Comparison of ENCODE assay signal across 8 mouse cellular contexts in genomic region chr13:51208378-51209100, GRCm38 (mm10). TPM values are rescaled to one million over a fixed set of nuclear protein-coding genes. Genes with fewer than 3 reads are reported as not detected.
DNase-seq lines count a peak whose midpoint lies in the region; ATAC-seq lines count a peak whose summit lies in the region.

No protein-coding gene starts in this region.

- 0 out of 2 replicates have a peak, but pooled peaks have one; percentile 67 for ATAC-seq in embryonic facial prominence, embryonic 13.5 days (ENCODE audit: insufficient number of reproducible peaks, insufficient read depth, low FRiP score, low TSS enrichment, low read depth)

- peak; percentile 88 for DNase-seq in heart, adult 11 months
- no peak for DNase-seq in heart, postnatal 25 days (ENCODE audit: low spot score)
- peak; percentile 35 for DNase-seq in hindbrain, embryonic 10.5 days (ENCODE audit: low spot score)
- DNase-seq in left cerebral cortex, postnatal 4 days = peak; percentile 49
- peak; percentile 87 for DNase-seq in retina, postnatal 1 day
- DNase-seq in adipocyte (ENCODE audit: low spot score) = no peak
- DNase-seq in gastrocnemius, postnatal 36 days = no peak

- no peak overlapping the region for H3K4me3 ChIP-seq in embryonic facial prominence, embryonic 13.5 days
- no peak overlapping the region for H3K4me3 ChIP-seq in hindbrain, embryonic 10.5 days

- no peaks in the 10 kb centered on the region for H3K27me3 ChIP-seq in embryonic facial prominence, embryonic 13.5 days
- H3K27me3 ChIP-seq in hindbrain, embryonic 10.5 days (ENCODE audit: insufficient read depth, poor library complexity, severe bottlenecking) = no peaks in the 10 kb centered on the region

- no peaks in the 10 kb centered on the region for H3K9me3 ChIP-seq in embryonic facial prominence, embryonic 13.5 days
- H3K9me3 ChIP-seq in hindbrain, embryonic 10.5 days = no peaks in the 10 kb centered on the region

- no peak overlapping the region for H3K9ac ChIP-seq in embryonic facial prominence, embryonic 13.5 days

- H3K4me2 ChIP-seq in embryonic facial prominence, embryonic 13.5 days = no peak overlapping the region

- no peaks in the 10 kb centered on the region for H3K36me3 ChIP-seq in embryonic facial prominence, embryonic 13.5 days
- no peaks in the 10 kb centered on the region for H3K36me3 ChIP-seq in hindbrain, embryonic 10.5 days

- WGBS in embryonic facial prominence, embryonic 13.5 days = 46% methylated on average over 18 of the region's 18 CpGs
- WGBS in hindbrain, embryonic 10.5 days = 70% methylated on average over 18 of the region's 18 CpGs

- H3K27ac ChIP-seq in embryonic facial prominence, embryonic 13.5 days = peak overlapping the region; percentile 8; the same call in 1 of the 2 replicates
- peak overlapping the region; percentile 70 for H3K27ac ChIP-seq in hindbrain, embryonic 10.5 days

- intact Hi-C loops in heart, postnatal 25 days (cut with DNase I) = loop anchor here (2.0 kb wide), 1 partner anchor 210 kb away; no protein-coding TSS in a partner anchor
- intact Hi-C loops in left cerebral cortex, postnatal 4 days (cut with DNase I) = no loop called here
- intact Hi-C loops in gastrocnemius, postnatal 36 days (cut with DNase I) = no loop called here

- H3K4me1 ChIP-seq in embryonic facial prominence, embryonic 13.5 days = peaks cover 22% of the 10 kb centered on the region
- peaks cover 6% of the 10 kb centered on the region; the same call in 1 of the 2 replicates for H3K4me1 ChIP-seq in hindbrain, embryonic 10.5 days (replicated peaks)

RNA-seq across cellular contexts. Expression of gene Nxnl2, which starts 37.7 kb away (rescaled TPM):
- total RNA-seq in heart, postnatal 25 days (2021) = 1 to 10 TPM in 1 of 2 experiments, under 1 TPM in 1; 0.62 to 1.1 TPM
- 5.8 and 6.0 TPM in 2 replicates for polyA plus RNA-seq in embryonic facial prominence, embryonic 13.5 days (2015; fragmentation: Nextera tagmentation; extraction: Ambion mirVana)
- polyA plus RNA-seq in hindbrain, embryonic 10.5 days (2016; fragmentation: Nextera tagmentation; extraction: Ambion mirVana) = 0.30 and 0.73 TPM in 2 replicates
- total RNA-seq in left cerebral cortex, postnatal 4 days (2021) = 1 to 10 TPM; 1.8 to 4.5 TPM
- under 1 TPM; 0.17 to 0.31 TPM for total RNA-seq in gastrocnemius, postnatal 36 days (2021)

Comparison
In these comparisons a context has a peak if more than half of its experiments do, and no peak if none do; other contexts are left out.
1. DNase-seq: peak in heart, adult 11 months (single experiment), hindbrain, embryonic 10.5 days (single experiment), left cerebral cortex, postnatal 4 days (single experiment) and retina, postnatal 1 day (single experiment); none in heart, postnatal 25 days (single experiment), adipocyte (single experiment) and gastrocnemius, postnatal 36 days (0 of 2).